Mouse (Mus musculus) ES-E14 (cell line): ENCODE results near the gene Rbbp5.

Experiments
- CHD2 ChIP-seq: IDR thresholded peaks from 2 replicates; pipeline ENCODE4 v1.6.1; 2014; ENCODE audit warnings: mild to moderate bottlenecking, low read depth, low read length, inconsistent platforms
- MAFK ChIP-seq: IDR thresholded peaks from 2 replicates; pipeline ENCODE4 v1.6.1; 2014; ENCODE audit warnings: mild to moderate bottlenecking, low read depth, low read length, inconsistent platforms; ENCODE audit not compliant: insufficient read depth
- ZNF384 ChIP-seq: IDR thresholded peaks from 2 replicates; pipeline ENCODE4 v1.6.1; 2012; ENCODE audit warnings: low read depth, low read length, inconsistent platforms

DNA sequence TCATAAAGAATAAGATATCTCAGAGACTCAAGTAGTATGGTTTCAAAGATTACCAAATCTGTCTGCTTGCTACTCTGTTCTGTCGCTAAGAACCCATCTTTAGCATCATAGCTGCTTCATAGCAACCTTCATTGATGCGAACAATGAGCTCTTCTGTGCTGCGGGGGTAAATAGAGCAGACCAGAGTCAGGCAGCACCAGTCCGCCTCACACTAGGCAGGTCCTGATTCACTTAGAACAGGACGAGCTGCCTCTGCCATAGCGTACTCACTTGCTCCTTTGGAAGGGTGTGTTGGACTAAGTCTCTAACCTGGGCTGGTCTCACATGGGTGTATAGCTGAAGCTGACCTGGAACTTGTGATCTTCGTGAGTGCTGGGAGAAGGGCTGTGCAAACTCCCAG is 28.9 kb downstream of the Rbbp5 start, which contains the start of gene Tmem81:
- TF ChIP-seq ZNF384: no peak
- no peak for TF ChIP-seq CHD2
- no peak for TF ChIP-seq MAFK
